Mouse (Mus musculus): ENCODE data around the gene Maf.

The Maf gene

DNA sequence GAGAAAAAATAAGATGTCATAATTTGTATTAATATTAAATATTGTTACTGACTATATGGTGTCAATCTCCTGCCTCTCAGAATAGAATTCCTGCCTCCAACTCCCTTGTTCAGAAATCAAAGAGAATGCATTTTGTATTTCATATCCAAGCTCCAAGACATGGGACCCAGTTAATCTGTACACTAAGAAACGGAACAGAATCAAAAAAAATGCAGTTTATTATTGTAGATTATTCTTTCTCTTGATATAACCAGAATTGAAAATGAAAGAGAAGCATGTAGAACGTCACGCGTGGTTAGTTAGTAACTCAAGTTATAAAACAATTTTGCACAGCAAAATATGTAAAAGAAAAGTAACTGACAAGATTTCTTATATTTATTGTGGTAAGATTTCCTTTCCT, 4.5 kb downstream of the Maf start:
- DNase-seq, result no peak

DNA sequence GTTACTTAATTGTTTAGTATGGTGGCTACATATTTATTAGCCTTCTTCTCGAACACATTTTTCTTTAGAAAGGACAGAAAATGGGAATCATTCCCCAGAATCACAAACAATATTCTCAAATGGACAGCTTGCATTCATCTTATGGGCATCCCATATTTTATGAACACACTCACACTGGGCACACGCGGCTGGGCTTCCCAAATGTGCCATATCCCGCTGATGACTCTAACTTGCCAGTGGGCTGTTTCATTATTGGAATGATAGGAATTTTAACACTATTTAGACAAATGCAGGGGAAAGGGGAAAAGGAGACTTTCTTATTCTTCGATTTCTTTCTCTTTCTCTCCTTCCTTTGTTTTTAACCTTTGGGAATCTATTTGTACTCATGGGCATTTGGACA, 6.6 kb downstream of the Maf start:
- DNase-seq, result no peak

DNA sequence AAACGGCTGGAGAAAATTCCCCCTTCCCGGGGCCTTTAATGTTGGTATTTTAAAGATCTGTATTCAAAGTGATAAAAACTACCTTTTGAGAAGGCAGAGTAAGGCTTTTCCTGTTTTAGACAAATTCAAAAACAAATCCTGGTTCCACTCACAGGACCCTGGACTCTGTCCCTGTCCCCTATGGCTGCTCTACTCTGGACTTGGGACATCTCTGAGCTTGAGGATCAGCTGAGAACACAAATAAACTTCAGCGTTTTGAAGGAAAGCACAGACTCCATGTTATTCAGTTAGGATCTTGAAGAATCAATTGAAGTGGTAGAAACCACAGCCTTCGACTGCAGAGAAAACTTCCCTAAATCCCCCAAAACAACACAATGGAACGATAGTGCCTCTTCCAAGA, 8.4 kb downstream of the Maf start:
- no peak for DNase-seq

DNA sequence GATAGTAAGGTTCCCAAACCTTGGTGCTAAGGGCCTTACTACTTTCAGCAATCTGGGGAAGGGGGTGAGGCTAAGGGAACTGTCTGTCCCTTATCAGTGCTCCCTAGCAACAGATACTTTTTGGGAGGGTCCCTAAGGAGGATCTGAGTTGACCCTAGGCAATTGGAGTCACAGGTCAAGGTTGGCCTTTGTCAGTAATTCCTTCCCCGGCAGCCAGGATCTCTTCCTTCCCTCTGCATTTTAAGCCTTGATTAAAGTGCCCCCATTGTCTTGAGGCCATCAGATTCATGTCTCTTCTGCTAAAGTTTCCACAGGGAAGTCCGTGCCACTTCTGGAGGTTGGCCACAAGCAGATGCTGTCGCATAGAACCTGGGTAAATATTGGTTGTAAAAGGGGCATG, 10.2 kb downstream of the Maf start:
- no peak for DNase-seq

DNA sequence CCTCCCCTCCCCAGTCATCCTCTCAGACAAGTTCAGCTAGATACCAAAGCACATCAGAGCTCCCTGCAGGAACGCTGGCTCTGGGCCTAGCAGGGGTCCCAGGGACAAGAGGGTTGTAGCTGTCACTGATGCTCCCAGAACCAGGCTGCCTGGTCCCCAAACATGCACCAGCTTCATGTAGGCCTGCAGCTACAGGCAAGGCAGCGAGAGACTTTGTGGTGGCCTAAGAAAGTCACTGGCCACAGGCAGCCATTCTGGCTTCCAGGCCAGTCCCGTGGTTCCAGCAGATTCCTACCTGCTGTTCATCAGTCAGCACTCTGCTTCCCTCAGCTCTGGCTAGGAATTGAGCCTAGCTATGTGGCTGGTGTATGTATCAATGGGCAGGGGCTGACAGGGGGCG, 10.9 kb downstream of the Maf start:
- no peak for DNase-seq

DNA sequence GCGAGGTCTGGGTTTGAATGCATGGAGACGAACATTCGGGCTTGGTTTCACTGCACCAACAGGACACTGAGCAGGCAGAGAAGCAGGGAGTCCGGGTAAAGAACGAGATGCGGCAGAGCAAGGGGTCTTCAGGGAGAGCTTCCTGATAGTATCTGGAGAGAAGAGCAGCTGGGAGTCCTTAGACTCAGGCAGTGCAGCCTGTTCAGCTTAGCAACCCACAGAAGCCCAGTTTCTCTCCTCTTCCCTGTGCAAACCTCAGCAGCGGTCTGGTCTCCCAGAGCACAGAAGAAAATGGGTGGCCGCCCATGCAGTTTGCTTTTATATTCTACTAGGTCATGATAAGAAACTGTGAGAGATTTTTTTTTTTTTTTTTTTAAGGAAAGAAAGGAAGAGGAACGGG, 20.2 kb downstream of the Maf start:
- DNase-seq, result no peak

DNA sequence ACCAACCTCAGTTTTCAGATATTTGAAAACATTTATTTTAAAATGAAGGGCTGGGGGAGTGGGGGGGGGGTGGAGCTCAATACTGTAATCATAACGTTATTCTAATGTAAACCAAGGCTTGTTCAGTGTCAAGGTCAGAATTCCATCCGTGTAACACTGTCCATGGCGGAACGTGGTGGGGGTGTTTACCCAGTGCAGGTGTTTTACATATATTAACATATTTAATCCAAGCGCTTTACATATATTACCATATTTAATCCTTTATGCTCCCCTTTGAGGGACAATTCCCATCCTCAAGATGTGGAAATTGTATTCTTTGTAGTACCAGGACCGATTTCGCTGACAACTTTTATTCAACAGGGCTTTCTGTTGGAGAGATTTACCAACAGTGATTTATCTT, 24.3 kb downstream of the Maf start:
- no peak for DNase-seq

DNA sequence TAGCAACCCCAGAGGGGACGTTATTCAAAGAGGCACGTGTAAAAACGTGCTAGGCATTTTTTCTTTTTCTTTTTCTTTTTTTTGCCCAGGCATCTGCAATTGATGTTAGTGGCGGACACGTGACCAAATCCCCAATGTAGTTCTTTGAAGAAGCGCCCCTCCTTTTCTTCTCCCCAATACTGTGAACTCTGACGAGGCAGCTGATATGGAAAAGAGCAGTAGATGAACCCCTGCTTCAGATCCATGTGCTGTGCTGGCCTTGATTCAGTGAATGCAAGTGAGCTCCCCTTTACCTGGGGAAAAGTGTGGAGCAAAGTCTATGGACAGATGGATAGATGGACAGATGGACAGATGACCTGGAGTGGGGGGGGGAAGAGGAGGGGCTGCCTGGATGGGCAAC, 28.1 kb downstream of the Maf start:
- no peak for DNase-seq

DNA sequence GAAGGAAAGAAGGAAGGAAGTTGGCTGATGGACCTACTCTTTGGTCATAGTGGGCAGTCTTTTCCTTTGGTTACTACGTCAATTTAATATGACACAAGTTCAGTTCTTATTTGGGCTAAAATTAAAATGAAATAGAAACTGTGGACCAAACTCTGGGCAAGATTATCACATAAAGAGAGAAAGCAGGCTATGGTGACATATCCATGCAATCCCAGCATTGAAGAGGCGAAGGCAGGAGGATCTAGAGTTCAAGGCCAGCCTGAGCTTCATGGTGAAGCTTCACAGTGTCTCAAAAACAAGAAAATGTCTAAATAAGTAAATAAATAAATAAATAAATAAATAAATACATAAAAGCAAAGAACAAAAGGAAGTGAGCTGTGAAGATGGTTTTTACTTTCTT, 42.7 kb downstream of the Maf start:
- no peak for DNase-seq

DNA sequence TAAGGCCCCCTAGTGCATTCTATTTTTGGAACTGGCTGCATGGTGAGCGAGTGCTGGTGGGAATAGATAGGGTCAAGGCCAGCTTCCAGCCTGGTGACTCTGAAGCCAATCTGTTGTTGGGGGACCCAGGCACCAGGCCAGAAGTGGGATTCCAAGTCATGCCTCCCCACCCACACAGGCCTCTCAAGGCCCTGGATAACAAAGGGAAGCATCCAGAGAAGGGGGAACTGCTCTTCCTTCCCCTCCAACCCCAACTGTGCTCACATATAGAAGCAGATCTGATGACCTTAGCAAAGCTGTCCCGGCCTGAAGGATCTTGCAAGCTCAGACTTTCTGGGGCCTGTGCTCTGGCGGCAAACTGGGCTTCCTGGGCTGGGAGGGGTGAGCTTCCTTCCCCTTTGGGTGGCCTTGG, 57.5 kb downstream of the Maf start:
- no peak for DNase-seq

DNA sequence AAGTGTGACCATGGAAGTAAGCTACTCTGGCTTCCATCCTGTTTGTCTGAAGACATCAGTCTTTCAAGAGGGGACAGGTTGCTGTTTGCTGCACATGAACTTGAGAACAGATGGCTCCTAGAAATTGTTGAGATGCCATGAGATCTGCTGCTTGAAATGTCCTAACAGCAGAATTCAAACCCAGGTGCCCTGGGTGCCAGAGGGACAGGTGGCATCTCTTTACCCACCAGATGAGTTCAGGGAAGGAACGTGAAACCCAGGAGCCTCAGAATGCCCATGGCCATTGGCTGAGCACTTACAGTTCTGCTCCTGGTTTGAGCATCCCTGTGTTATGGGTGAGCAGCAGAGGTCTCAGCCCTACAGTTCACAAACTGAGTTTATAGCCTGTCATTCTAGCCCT, 62.5 kb downstream of the Maf start:
- no peak for DNase-seq

DNA sequence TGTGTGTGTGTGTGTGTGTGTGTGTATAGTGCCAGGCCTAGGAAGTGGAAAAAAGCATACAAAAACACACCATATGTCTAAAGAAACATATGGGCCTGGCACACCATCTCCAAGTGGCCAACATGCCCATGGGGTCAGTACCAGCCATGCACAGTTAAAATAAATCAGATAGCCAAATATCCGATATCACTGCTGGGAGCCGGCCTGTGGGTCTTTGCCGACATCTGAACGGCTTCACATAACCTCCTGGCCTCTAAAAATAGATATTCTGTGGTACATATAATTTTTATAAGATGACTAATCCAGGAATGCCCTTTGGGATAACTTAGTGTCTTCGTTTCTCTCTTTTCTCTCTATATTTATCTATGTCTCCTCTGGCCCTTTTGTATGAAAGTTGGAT, 65.7 kb downstream of the Maf start:
- DNase-seq, result no peak

DNA sequence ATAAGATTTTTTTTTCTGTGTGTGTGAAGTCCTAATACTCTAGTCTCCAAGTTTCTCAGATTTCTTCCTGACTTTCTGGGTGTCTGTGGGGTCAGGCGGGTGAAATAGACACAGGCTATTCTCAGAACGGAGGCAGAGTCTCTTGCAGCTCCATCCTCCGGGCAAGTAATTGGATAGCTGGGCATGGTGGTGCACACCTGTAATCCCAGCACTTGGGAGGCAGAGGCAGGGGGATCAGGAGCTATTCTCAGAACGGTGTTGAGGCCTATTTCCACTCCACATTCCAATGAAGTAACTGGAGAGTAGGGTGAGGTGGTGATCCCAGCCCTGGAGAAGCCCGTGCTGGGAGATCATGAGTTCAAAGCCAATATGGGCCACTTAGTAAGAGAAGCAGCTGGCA, 67.6 kb downstream of the Maf start:
- DNase-seq, result no peak

DNA sequence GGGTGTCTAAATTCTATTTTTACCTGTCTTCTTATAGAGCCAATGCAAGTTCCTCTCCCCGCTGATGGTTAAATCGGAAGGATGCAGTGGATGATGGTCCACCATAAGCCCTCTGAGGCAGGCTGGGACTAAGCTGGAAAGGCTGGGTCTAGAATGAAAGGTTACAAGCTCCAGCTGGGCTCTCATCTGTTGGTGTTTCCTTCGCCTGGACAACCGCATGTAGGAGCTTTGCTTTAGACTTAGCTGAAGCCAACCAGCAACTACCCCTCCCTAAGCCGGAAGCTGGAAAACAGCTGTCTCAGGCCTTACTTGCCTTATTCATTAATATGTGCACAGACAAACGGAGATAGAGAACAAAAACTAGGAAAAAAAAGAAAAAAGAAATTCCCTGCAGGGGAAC, 70.8 kb downstream of the Maf start:
- no peak for DNase-seq
